Mouse (Mus musculus): ENCODE measurements around the gene Crlf1.

Gene Crlf1

DNA sequence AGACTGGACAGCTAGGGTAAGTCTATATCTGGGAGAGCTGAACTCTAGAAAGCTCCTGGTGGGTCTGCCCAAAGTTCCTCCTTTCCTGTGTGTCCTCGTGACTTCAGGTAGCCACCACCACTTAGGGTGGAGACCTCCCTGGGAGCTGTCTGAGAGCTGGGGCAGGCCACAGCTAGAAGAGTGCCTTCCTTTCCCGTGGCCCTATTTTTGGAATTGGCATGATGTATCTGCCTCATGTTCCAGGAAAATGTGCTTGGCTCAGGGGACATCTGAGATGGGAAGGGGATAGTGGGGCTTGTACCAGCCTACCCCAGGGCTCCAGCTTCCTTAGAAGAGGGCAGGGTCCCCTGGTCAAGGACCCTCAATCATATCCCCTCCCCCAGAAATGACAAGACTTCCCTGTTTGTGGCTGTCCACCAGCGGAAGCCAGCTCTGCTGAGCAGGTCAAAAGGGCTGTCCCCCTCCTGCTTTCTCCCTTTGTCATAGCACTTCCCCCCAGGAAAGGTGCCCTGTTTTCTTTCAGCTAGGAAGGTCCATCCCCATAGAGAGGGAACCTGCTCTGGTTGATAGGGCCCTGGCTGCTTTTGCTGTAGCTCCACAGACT lies 58.7 kb downstream of the Crlf1 start:
- no peak for DNase-seq (ENCODE audit: low spot score)

DNA sequence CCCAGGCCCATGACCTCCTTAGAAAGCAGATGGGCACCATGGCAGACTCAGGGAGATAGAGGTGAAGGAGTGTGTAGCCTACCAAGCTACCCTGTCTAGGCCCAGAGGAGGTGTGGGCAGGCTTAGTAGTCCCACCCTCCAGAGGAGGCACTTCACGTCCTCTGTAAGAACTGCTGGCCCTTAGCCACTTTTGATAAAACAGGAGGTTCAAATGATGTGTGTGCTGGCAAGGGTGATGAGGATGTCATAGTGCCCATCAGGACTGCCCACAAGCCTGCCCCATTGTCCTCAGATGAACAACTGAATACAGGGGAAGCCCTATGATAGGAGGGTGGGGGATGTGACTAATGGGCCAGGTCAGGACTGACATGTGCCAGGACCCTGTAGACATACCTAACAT lies 59.9 kb downstream of the Crlf1 start:
- no peak for DNase-seq (ENCODE audit: low spot score)
